Mouse (Mus musculus): ENCODE results near the gene Pacrg. TPM values are rescaled to one million over a fixed set of nuclear protein-coding genes. Genes with fewer than 3 reads are reported as not detected.

Gene Pacrg
- polyA plus RNA-seq, 1 experiment from 2014 or later = 9.2 TPM

DNA sequence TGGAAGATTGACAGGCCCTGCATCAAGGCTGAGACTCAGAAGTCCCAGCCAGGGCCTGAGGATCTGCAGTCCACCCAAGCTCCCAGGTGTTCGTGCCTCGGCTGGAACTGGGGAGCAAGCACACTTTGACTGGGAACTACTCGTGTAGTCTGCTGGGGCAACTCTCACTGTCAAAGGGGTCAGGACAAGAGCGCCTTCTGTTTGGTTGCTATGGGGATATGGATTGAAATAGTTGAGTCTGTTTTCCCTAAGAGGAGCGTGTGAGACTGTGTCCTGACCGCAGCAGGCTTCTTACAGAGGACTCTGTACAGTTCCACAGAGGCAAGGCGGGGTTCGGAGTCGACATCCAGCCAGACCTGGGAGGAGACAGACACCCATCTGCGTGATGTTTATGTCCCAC lies 440.4 kb downstream of the Pacrg start:
- ATAC-seq (ENCODE audit: low FRiP score, low TSS enrichment) = no peak
- WGBS = 72% methylated on average over 10 of the region's 10 CpGs
- H3K4me2 ChIP-seq (ENCODE audit: low read length) = no peak overlapping the region

DNA sequence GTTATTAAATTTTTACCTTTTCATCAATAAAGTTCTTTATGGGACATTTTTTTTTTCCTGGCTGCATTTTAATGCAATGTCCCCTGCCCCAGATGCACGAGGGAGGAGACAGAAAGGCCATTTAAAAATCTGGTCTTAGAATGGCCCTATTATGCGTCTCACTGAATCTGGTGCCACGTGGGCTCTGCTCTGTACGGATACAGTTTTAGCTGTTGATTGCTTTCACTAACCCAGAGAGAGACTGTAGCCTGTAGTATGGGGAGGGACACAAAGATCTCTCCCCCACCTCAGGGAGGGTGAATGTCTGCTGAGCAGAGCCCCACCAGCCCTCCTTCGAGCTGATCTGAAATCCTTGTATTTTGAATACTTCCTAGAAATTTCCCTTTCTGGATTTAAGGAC lies 441.2 kb downstream of the Pacrg start:
- 47% methylated on average over 5 of the region's 5 CpGs for WGBS
- H3K36me3 ChIP-seq (ENCODE audit: control insufficient read depth, insufficient read depth, low read length) = no peaks in the 10 kb centered on the region
- no peak overlapping the region for H3K4me3 ChIP-seq (replicated peaks; ENCODE audit: low read depth, low read length)
- peaks cover 19% of the 10 kb centered on the region; the same call in 1 of the 2 replicates for H3K4me1 ChIP-seq (ENCODE audit: control insufficient read depth, insufficient read depth, low read length)
- DNase-seq = no peak
- no peak overlapping the region for H3K27ac ChIP-seq (replicated peaks; ENCODE audit: low read depth, low read length)
- no peak for ATAC-seq (ENCODE audit: low FRiP score, low TSS enrichment)
- no peaks in the 10 kb centered on the region for H3K27me3 ChIP-seq (ENCODE audit: control insufficient read depth, insufficient read depth, low read length)
- H3K9ac ChIP-seq (replicated peaks; ENCODE audit: low read length) = no peak overlapping the region
- H3K4me2 ChIP-seq (ENCODE audit: low read length) = no peak overlapping the region
- H3K9me3 ChIP-seq (ENCODE audit: control insufficient read depth, low read length) = no peaks in the 10 kb centered on the region

More for the DNA sequence above, 440.4 kb downstream of the Pacrg start:
- Histone ChIP-seq H3K27ac (replicated peaks; ENCODE audit: low read depth, low read length) (no peak overlapping the region), H3K36me3 (ENCODE audit: control insufficient read depth, insufficient read depth, low read length) (no peaks in the 10 kb centered on the region), H3K9me3 (ENCODE audit: control insufficient read depth, low read length) (no peaks in the 10 kb centered on the region), H3K4me1 (ENCODE audit: control insufficient read depth, insufficient read depth, low read length) (peaks cover 15% of the 10 kb centered on the region; the same call in 1 of the 2 replicates), H3K9ac (replicated peaks; ENCODE audit: low read length) (no peak overlapping the region), H3K4me3 (replicated peaks; ENCODE audit: low read depth, low read length) (no peak overlapping the region), H3K27me3 (ENCODE audit: control insufficient read depth, insufficient read depth, low read length) (no peaks in the 10 kb centered on the region)
- no peak for DNase-seq

DNA sequence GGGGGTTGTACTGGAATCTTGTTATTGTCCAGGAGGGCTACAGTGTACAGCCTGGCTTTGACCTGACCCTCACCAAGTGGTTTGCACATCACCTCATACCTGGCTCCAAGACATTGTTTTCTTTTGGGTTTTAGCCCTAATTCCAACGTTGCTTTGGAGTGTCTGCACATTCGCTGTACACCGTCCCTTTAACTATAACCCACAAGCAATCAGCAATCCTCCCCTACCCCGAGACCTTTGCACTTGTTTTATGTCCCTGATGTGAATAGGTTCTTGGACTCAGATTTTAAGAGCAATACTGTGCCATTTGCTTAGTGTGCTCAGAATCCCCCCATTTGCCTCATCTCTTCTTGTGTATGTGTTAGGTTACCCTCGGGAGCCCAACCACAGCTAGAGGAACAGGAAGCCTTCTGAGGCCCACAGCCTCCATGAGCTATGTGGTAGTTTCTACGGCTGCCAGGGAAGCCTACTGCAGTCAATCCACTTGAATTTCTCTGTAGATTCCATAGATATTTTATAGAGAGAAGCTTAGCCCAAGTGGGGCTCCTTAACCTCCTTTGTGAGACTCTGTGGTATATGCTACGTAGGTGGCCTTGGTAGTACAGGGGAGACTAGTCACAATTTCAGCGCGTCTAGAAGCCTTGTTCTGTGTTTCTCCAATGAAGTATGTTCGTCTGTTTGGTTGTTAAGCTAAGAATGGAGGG lies 442.0 kb downstream of the Pacrg start:
- Histone ChIP-seq H3K27me3 (ENCODE audit: control insufficient read depth, insufficient read depth, low read length) (no peaks in the 10 kb centered on the region), H3K9ac (replicated peaks; ENCODE audit: low read length) (no peak overlapping the region), H3K9me3 (ENCODE audit: control insufficient read depth, low read length) (no peaks in the 10 kb centered on the region), H3K4me1 (ENCODE audit: control insufficient read depth, insufficient read depth, low read length) (peaks cover 19% of the 10 kb centered on the region; the same call in 1 of the 2 replicates), H3K36me3 (ENCODE audit: control insufficient read depth, insufficient read depth, low read length) (no peaks in the 10 kb centered on the region), H3K4me3 (replicated peaks; ENCODE audit: low read depth, low read length) (no peak overlapping the region), H3K4me2 (ENCODE audit: low read length) (no peak overlapping the region), H3K27ac (replicated peaks; ENCODE audit: low read depth, low read length) (no peak overlapping the region)
- ATAC-seq (ENCODE audit: low FRiP score, low TSS enrichment) (no peak), DNase-seq (no peak)
- WGBS = 77% methylated on average over 10 of the region's 10 CpGs

DNA sequence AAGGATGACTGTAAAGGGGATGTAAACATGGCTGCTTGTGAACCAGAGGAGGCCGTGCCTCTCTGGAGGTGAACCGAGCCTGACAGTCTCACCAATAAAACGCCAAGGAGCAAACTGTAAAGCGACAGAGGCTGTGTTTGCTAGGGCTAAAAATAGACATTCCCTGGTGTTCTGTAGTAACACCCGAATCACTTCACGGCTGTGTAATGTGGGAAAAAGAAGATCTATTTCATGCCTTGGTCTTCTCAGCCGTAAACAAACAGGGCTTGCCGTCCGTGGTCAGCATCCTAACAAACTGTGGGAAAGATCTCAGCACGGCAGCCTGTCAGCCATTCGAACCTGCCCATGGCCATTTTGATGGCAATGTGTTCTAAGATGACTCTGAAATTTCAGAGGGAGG lies 442.8 kb downstream of the Pacrg start:
- Histone ChIP-seq H3K36me3 (ENCODE audit: control insufficient read depth, insufficient read depth, low read length) (no peaks in the 10 kb centered on the region), H3K27me3 (ENCODE audit: control insufficient read depth, insufficient read depth, low read length) (no peaks in the 10 kb centered on the region), H3K4me3 (replicated peaks; ENCODE audit: low read depth, low read length) (no peak overlapping the region), H3K4me2 (ENCODE audit: low read length) (no peak overlapping the region), H3K4me1 (ENCODE audit: control insufficient read depth, insufficient read depth, low read length) (peaks cover 19% of the 10 kb centered on the region; the same call in 1 of the 2 replicates), H3K9ac (replicated peaks; ENCODE audit: low read length) (no peak overlapping the region), H3K9me3 (ENCODE audit: control insufficient read depth, low read length) (no peaks in the 10 kb centered on the region), H3K27ac (replicated peaks; ENCODE audit: low read depth, low read length) (peak overlapping the region; percentile 37)
- DNase-seq = no peak
- ATAC-seq (ENCODE audit: low FRiP score, low TSS enrichment) = no peak
- WGBS = 76% methylated on average over 11 of the region's 11 CpGs

DNA sequence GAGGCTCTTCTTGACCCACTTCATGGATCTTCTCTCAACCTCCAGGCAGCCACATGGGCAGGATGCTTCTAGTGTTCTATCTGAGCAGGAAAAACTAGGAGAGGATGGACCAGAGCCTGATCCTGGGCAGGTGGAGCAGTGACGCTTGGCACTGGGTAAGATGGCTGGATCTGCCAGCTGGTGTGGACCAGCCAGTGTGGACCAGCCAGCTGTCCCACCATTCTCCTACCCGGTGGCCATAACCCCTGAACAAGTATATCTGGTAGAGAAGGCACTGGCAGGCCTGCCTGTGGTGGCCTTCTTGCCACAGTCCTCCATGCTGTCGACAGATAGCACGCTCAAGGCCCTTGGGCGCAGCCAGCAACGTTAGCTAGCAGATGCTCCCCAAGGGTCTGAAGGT lies 443.2 kb downstream of the Pacrg start:
- Histone ChIP-seq H3K4me2 (ENCODE audit: low read length) (no peak overlapping the region), H3K9me3 (ENCODE audit: control insufficient read depth, low read length) (no peaks in the 10 kb centered on the region), H3K9ac (replicated peaks; ENCODE audit: low read length) (no peak overlapping the region), H3K4me1 (ENCODE audit: control insufficient read depth, insufficient read depth, low read length) (peaks cover 19% of the 10 kb centered on the region; the same call in 1 of the 2 replicates), H3K36me3 (ENCODE audit: control insufficient read depth, insufficient read depth, low read length) (no peaks in the 10 kb centered on the region), H3K4me3 (replicated peaks; ENCODE audit: low read depth, low read length) (no peak overlapping the region), H3K27me3 (ENCODE audit: control insufficient read depth, insufficient read depth, low read length) (no peaks in the 10 kb centered on the region), H3K27ac (replicated peaks; ENCODE audit: low read depth, low read length) (peak overlapping the region; percentile 37)
- DNase-seq (no peak), ATAC-seq (ENCODE audit: low FRiP score, low TSS enrichment) (no peak)
- WGBS = 90% methylated on average over 6 of the region's 6 CpGs

DNA sequence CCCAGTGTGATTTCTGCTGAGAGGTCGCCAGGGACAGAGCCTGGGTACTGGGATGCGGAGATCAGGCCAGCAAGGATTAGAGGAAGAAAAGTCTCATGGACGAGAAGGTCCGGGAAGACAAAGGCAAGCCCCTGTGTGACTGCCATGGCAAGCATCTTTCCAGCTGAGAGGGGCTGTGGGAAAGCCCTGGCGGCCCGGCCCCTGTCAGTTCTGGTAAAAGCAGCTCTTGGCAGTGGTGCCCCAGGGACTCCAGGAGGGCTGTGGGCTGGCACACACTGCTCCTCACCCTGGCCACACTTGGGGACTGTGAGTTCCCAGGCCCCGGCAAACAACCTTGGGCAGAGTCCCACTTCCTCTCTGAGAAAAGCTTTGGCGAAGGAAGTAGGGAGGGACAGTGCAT lies 445.3 kb downstream of the Pacrg start:
- H3K4me2 ChIP-seq (ENCODE audit: low read length) = no peak overlapping the region
- no peak overlapping the region for H3K27ac ChIP-seq (replicated peaks; ENCODE audit: low read depth, low read length)
- H3K27me3 ChIP-seq (ENCODE audit: control insufficient read depth, insufficient read depth, low read length) = no peaks in the 10 kb centered on the region
- no peak overlapping the region for H3K4me3 ChIP-seq (replicated peaks; ENCODE audit: low read depth, low read length)
- peaks cover 17% of the 10 kb centered on the region; the same call in 1 of the 2 replicates for H3K4me1 ChIP-seq (ENCODE audit: control insufficient read depth, insufficient read depth, low read length)
- peak; percentile 55 for DNase-seq
- peak; percentile 58; the same call in 1 of the 2 replicates for ATAC-seq (ENCODE audit: low FRiP score, low TSS enrichment)
- no peak overlapping the region for H3K9ac ChIP-seq (replicated peaks; ENCODE audit: low read length)
- no peaks in the 10 kb centered on the region for H3K36me3 ChIP-seq (ENCODE audit: control insufficient read depth, insufficient read depth, low read length)
- 18% methylated on average over 8 of the region's 8 CpGs for WGBS
- no peaks in the 10 kb centered on the region for H3K9me3 ChIP-seq (ENCODE audit: control insufficient read depth, low read length)

DNA sequence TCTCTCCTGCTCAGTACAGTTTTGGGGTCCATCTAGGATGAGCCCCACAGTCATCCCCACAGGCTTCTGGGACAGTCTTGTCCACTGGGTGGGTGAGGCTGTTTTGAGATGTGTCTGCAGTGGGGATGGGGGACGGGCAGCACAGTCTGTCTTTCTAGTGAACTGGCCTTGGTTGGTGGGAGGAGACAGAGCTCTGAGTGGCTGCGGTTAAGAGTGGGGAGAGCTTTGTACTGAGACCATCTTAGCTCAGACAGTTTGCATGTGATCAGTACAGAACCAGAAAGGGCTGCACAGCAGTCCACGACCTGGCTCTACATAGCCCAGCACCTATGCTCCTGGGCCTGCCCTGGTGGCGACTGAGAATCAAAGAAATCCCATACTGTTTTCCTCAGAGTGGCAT lies 446.3 kb downstream of the Pacrg start:
- Histone ChIP-seq H3K4me2 (ENCODE audit: low read length) (no peak overlapping the region), H3K4me3 (replicated peaks; ENCODE audit: low read depth, low read length) (no peak overlapping the region), H3K36me3 (ENCODE audit: control insufficient read depth, insufficient read depth, low read length) (no peaks in the 10 kb centered on the region), H3K4me1 (ENCODE audit: control insufficient read depth, insufficient read depth, low read length) (peaks cover 16% of the 10 kb centered on the region; the same call in 1 of the 2 replicates), H3K27ac (replicated peaks; ENCODE audit: low read depth, low read length) (0 out of 2 replicates have a peak overlapping the region, but pooled peaks have one; percentile 22), H3K9ac (replicated peaks; ENCODE audit: low read length) (no peak overlapping the region), H3K9me3 (ENCODE audit: control insufficient read depth, low read length) (no peaks in the 10 kb centered on the region), H3K27me3 (ENCODE audit: control insufficient read depth, insufficient read depth, low read length) (no peaks in the 10 kb centered on the region)
- ATAC-seq (ENCODE audit: low FRiP score, low TSS enrichment) (no peak), DNase-seq (no peak)
- 73% methylated on average over 4 of the region's 4 CpGs for WGBS

DNA sequence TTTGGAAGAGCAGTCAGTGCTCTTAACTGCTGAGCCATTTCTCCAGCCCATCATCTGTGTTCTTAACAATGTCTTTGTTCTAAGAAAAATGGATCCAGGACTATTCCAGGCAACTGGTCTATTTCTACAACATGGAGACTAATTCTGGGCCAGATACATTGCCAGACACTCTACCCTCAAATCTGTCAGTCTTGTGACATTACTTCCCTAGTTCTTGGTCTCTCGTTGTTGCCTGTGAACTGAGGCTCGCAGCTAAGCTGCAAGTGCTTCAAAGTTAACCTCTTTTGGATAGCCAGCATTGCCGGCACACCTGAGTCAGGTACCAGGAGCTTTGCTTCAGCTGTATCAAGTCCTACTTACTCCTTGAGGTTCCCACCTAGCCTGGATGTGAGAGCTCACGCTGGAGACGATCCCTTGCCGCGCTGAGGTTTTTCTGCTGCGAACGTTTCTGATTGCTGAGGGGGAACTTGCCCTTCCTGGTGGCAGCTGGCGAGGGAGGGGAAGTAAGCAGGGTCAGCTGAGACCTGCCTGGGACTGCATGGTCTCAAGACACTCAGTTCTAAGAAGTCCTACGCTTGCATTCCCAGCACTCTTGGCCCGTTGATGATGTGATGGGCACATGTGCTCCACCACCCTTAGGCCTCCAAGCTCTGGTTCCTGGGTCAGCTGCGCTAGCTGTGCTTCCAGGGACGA lies 447.6 kb downstream of the Pacrg start:
- no peaks in the 10 kb centered on the region for H3K9me3 ChIP-seq (ENCODE audit: control insufficient read depth, low read length)
- 86% methylated on average over 14 of the region's 14 CpGs for WGBS
- ATAC-seq (ENCODE audit: low FRiP score, low TSS enrichment) = no peak

More for the DNA sequence above, 447.6 kb downstream of the Pacrg start:
- Histone ChIP-seq H3K27ac (replicated peaks; ENCODE audit: low read depth, low read length) (no peak overlapping the region), H3K36me3 (ENCODE audit: control insufficient read depth, insufficient read depth, low read length) (no peaks in the 10 kb centered on the region), H3K4me2 (ENCODE audit: low read length) (no peak overlapping the region), H3K9ac (replicated peaks; ENCODE audit: low read length) (no peak overlapping the region), H3K4me3 (replicated peaks; ENCODE audit: low read depth, low read length) (no peak overlapping the region), H3K27me3 (ENCODE audit: control insufficient read depth, insufficient read depth, low read length) (no peaks in the 10 kb centered on the region), H3K4me1 (ENCODE audit: control insufficient read depth, insufficient read depth, low read length) (peaks cover 10% of the 10 kb centered on the region; the same call in 1 of the 2 replicates)
- no peak for DNase-seq
